Comparison of ENCODE assay signal across 8 mouse cellular contexts in genomic region chr7:97578361-97579066, GRCm38 (mm10). TPM values are rescaled to one million over a fixed set of nuclear protein-coding genes. Genes with fewer than 3 reads are reported as not detected.
DNase-seq lines count a peak whose midpoint lies in the region; ATAC-seq and TF ChIP-seq lines count a peak whose summit lies in the region.

No protein-coding gene starts in this region.

- peak overlapping the region; percentile 73 for H3K4me2 ChIP-seq in forebrain, embryonic 14.5 days (ENCODE audit: low read length)
- H3K4me2 ChIP-seq in lung, embryonic 14.5 days: peak overlapping the region; percentile 81

- peak; percentile 43 for DNase-seq in ES-CJ7 (ENCODE audit: low read depth, low spot score)
- peak; percentile 52 for DNase-seq in forebrain, embryonic 14.5 days (ENCODE audit: low spot score)
- DNase-seq in heart, postnatal 36 days: peak; percentile 43 to 59
- DNase-seq in layer of hippocampus, adult 9-10 months (ENCODE audit: low spot score): peak; percentile 29
- peak; percentile 56 for DNase-seq in lung, embryonic 14.5 days
- peak; percentile 35 to 38 for DNase-seq in right cerebral cortex, adult 2 months (ENCODE audit: low spot score in 2 of 2)

- no peak for ATAC-seq in forebrain, embryonic 14.5 days
- ATAC-seq in lung, embryonic 14.5 days (ENCODE audit: insufficient read depth): 0 out of 2 replicates have a peak, but pooled peaks have one; percentile 1
- ATAC-seq in granulocyte monocyte progenitor cell, adult 5-6 weeks (replicated peaks; ENCODE audit: poor library complexity, severe bottlenecking): no peak

- peak overlapping the region; percentile 99 for H3K9ac ChIP-seq in forebrain, embryonic 14.5 days (ENCODE audit: low read length)
- H3K9ac ChIP-seq in lung, embryonic 14.5 days: peak overlapping the region; percentile 100

- TF ChIP-seq CTCF in lung, embryonic 14.5 days (IDR thresholded peaks at IDR 0.05; ENCODE audit: low read depth): no peak

- no peak overlapping the region for H3K27ac ChIP-seq in brown adipose tissue, adult 24 weeks (replicated peaks; ENCODE audit: low read depth, low read length)
- no peak overlapping the region for H3K27ac ChIP-seq in forebrain, embryonic 14.5 days (ENCODE audit: low read depth, low read length)
- peak overlapping the region; percentile 99 for H3K27ac ChIP-seq in lung, embryonic 14.5 days (ENCODE audit: low read depth)

- 28% methylated on average over 8 of the region's 8 CpGs for WGBS in forebrain, embryonic 14.5 days
- WGBS in lung, embryonic 14.5 days: 26% methylated on average over 8 of the region's 8 CpGs

- peak overlapping the region; percentile 78 for H3K4me3 ChIP-seq in brown adipose tissue, adult 24 weeks (ENCODE audit: insufficient read depth, low read depth, low read length)
- H3K4me3 ChIP-seq in forebrain, embryonic 14.5 days (ENCODE audit: low read depth, low read length): peak overlapping the region; percentile 99
- peak overlapping the region; percentile 99 for H3K4me3 ChIP-seq in lung, embryonic 14.5 days (ENCODE audit: low read depth, low read length)

- no peaks in the 10 kb centered on the region for H3K27me3 ChIP-seq in forebrain, embryonic 14.5 days (replicated peaks; ENCODE audit: control insufficient read depth, insufficient read depth, low read length)
- no peaks in the 10 kb centered on the region for H3K27me3 ChIP-seq in lung, embryonic 14.5 days (ENCODE audit: insufficient read depth, low read length)

- intact Hi-C loops in heart, postnatal 36 days (cut with DNase I): loop anchor here (2.0 to 5.0 kb wide), 4 partner anchors 98 to 156 kb away; partner anchors contain the start of genes Clns1a and Ints4

- H3K9me3 ChIP-seq in forebrain, embryonic 14.5 days (replicated peaks; ENCODE audit: control insufficient read depth, low read length): no peaks in the 10 kb centered on the region
- no peaks in the 10 kb centered on the region for H3K9me3 ChIP-seq in lung, embryonic 14.5 days (ENCODE audit: low read depth, low read length)

- no peaks in the 10 kb centered on the region for H3K4me1 ChIP-seq in brown adipose tissue, adult 24 weeks (ENCODE audit: control insufficient read depth, insufficient read depth, insufficient read length, low read length)
- peaks cover 11% of the 10 kb centered on the region for H3K4me1 ChIP-seq in forebrain, embryonic 14.5 days (ENCODE audit: control insufficient read depth, insufficient read depth, low read length)
- peaks cover 5% of the 10 kb centered on the region; the same call in 1 of the 2 replicates for H3K4me1 ChIP-seq in lung, embryonic 14.5 days (ENCODE audit: insufficient read depth)

- H3K36me3 ChIP-seq in forebrain, embryonic 14.5 days (ENCODE audit: control insufficient read depth, insufficient read depth, low read length): 0 out of 2 replicates have a peak, but pooled peaks cover 5% of the 10 kb centered on the region
- H3K36me3 ChIP-seq in lung, embryonic 14.5 days (ENCODE audit: insufficient read depth): no peaks in the 10 kb centered on the region

RNA-seq across cellular contexts. Expression of gene Aamdc, which starts 0.8 kb away (rescaled TPM):
- 144 and 173 TPM in 2 replicates for polyA plus RNA-seq in brown adipose tissue, adult 24 weeks (2012; ENCODE audit: insufficient read depth, insufficient read length, missing spikeins)
- 56.8 and 64.1 TPM in 2 replicates for polyA plus RNA-seq in forebrain, embryonic 14.5 days (2014; fragmentation: Nextera tagmentation; extraction: Ambion mirVana)
- 10 to 100 TPM; 62.7 to 64.2 TPM for total RNA-seq in heart, postnatal 36 days (2021)
- 47.2 and 47.9 TPM in 2 replicates for polyA plus RNA-seq in lung, embryonic 14.5 days (2014; fragmentation: Nextera tagmentation; extraction: Ambion mirVana)
- total RNA-seq in granulocyte monocyte progenitor cell, adult 5-6 weeks (2014; fragmentation: Nextera tagmentation): 15.4 and 36.3 TPM in 2 replicates
- total RNA-seq in granulocyte monocyte progenitor cell, adult 5-6 weeks (2017): 37.0 and 42.6 TPM in 2 replicates

RNA-seq across cellular contexts. Expression of gene Rsf1, which starts 1.2 kb away (rescaled TPM):
- polyA plus RNA-seq in brown adipose tissue, adult 24 weeks (2012; ENCODE audit: insufficient read depth, insufficient read length, missing spikeins): 9.0 and 9.5 TPM in 2 replicates
- 21.4 and 25.5 TPM in 2 replicates for polyA plus RNA-seq in forebrain, embryonic 14.5 days (2014; fragmentation: Nextera tagmentation; extraction: Ambion mirVana)
- total RNA-seq in heart, postnatal 36 days (2021): 10 to 100 TPM; 15.0 to 17.2 TPM
- 19.4 and 22.1 TPM in 2 replicates for polyA plus RNA-seq in lung, embryonic 14.5 days (2014; fragmentation: Nextera tagmentation; extraction: Ambion mirVana)
- 21.9 and 33.3 TPM in 2 replicates for total RNA-seq in granulocyte monocyte progenitor cell, adult 5-6 weeks (2014; fragmentation: Nextera tagmentation)
- 35.8 and 38.3 TPM in 2 replicates for total RNA-seq in granulocyte monocyte progenitor cell, adult 5-6 weeks (2017)
